Mouse (Mus musculus) liver, embryonic 16.5 days (tissue): Measurements from ENCODE around the gene Nfkb2. TPM values are rescaled to one million over a fixed set of nuclear protein-coding genes. Genes with fewer than 3 reads are reported as not detected.

Source experiments
- ATAC-seq: fragments of 200-750 bp; cut with Nextera tagmentation; 2 replicates; pipeline ENCODE4 v1.8.0; 2017; ENCODE audit warnings: low read depth, mild to moderate bottlenecking, moderate number of reproducible peaks, moderate library complexity
- H3K27ac ChIP-seq: fragments of 300-500 bp; sonication (generic); 2 replicates; pipeline ENCODE4 v1.5.1; 2014; ENCODE audit warnings: mild to moderate bottlenecking, low read length
- H3K27me3 ChIP-seq: fragments of 300-500 bp; sonication (generic); 2 replicates; pipeline ENCODE4 v1.6.1; 2014; ENCODE audit warnings: low read depth, low read length, mixed read lengths; ENCODE audit not compliant: control insufficient read depth, insufficient read depth
- H3K36me3 ChIP-seq: fragments of 300-500 bp; sonication (generic); 2 replicates; pipeline ENCODE4 v1.6.1; 2014; ENCODE audit warnings: mild to moderate bottlenecking; ENCODE audit not compliant: control insufficient read depth, insufficient read depth
- H3K4me1 ChIP-seq: fragments of 300-500 bp; sonication (generic); 2 replicates; pipeline ENCODE4 v1.6.1; 2014; ENCODE audit warnings: low read depth, low read length, mixed read lengths; ENCODE audit not compliant: control insufficient read depth
- H3K4me2 ChIP-seq: fragments of 300-500 bp; sonication (generic); 2 replicates; pipeline ENCODE4 v1.6.1; 2014; ENCODE audit warnings: low read depth, low read length, mixed read lengths
- H3K4me3 ChIP-seq: fragments of 300-500 bp; sonication (generic); 2 replicates; pipeline ENCODE4 v1.5.1; 2014; ENCODE audit warnings: low read depth, mild to moderate bottlenecking, low read length
- H3K9ac ChIP-seq: fragments of 300-500 bp; sonication (generic); 2 replicates; pipeline ENCODE4 v1.6.1; 2014; ENCODE audit warnings: low read depth, low read length
- H3K9me3 ChIP-seq: fragments of 300-500 bp; sonication (generic); replicated peaks from 2 replicates; pipeline ENCODE4 v1.6.1; 2016; ENCODE audit warnings: low read length; ENCODE audit not compliant: control insufficient read depth
- WGBS: fragments of 180-500 bp; shearing (Covaris S2); extraction: QIAGEN DNeasy Blood & Tissue Kit; methylation state at CpG from one replicate; pipeline ENCODE4 v1.1.7; 2014; ENCODE audit not compliant: insufficient replicate concordance; 5-methylcytosine and 5-hydroxymethylcytosine counted together
- polyA plus RNA-seq: library from polyadenylated mRNA; unstranded; fragments of >200 nt; fragmentation: Nextera tagmentation; extraction: Ambion mirVana; gene quantifications from 2 replicates; pipeline ENCODE4 v1.2.1, GENCODE M21; 2015

Nfkb2 gene
- polyA plus RNA-seq, 1 experiment from 2014 or later = 3.8 TPM

DNA sequence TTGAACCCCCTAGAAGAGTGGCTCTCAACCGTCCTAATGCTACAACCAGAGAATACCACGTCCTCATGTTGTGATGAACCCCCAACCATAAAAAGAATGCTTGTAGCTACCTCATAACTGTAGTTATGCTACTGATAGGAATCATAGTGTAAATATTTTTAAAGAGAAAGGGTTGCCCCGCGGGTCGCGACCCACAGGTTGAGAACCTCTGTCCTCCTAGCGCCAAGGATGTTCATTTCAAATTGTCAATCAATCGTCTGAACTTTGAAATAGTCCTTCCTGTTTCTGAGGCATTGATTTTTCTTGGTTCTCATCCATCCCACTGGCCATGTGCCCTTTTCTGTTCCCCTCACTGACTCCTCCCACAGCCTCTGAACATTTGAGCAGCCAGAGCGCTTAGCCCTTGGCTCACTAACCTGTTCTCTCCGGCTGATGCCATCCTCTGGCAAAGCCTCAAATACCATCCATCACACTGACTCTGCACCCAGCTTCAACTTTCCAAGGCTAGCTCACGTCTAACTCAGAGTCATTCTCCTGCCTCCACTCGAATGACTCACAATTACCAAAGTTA, 13.5 kb upstream of the Nfkb2 start:
- H3K9ac ChIP-seq = no peak overlapping the region
- no peak overlapping the region for H3K4me3 ChIP-seq
- no peaks in the 10 kb centered on the region for H3K4me1 ChIP-seq
- no peak for ATAC-seq
- WGBS = 44% methylated on average over 12 of the region's 12 CpGs
- H3K36me3 ChIP-seq = no peaks in the 10 kb centered on the region
- no peaks in the 10 kb centered on the region for H3K9me3 ChIP-seq
- peaks cover 6% of the 10 kb centered on the region for H3K27me3 ChIP-seq
- no peak overlapping the region for H3K27ac ChIP-seq
- no peak overlapping the region for H3K4me2 ChIP-seq

DNA sequence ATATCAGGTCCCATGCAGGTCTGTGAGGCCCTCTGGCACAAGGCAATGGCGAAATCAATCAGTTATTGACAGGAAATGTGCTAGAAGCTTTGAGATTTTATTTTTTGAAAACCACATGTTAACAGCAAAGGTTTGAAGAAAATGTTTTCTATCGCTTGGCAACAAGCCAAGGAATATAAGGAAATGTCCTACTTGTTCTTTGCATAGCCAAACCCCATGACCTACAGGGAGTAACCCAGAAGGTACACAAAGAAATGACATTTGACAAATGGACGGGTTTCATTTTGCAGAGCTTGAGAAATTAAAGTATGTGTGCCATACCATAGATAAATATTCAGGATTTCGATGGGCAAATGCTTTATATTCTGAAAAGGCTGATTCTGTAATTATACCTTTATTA, 7.2 kb upstream of the Nfkb2 start:
- H3K27ac ChIP-seq = no peak overlapping the region
- no peak overlapping the region for H3K4me2 ChIP-seq
- peaks cover 8% of the 10 kb centered on the region for H3K27me3 ChIP-seq
- WGBS = 57% methylated on average over 4 of the region's 4 CpGs
- H3K9ac ChIP-seq = no peak overlapping the region
- H3K9me3 ChIP-seq = no peaks in the 10 kb centered on the region
- H3K4me1 ChIP-seq = no peaks in the 10 kb centered on the region
- no peak for ATAC-seq
- no peaks in the 10 kb centered on the region for H3K36me3 ChIP-seq
- H3K4me3 ChIP-seq = no peak overlapping the region

DNA sequence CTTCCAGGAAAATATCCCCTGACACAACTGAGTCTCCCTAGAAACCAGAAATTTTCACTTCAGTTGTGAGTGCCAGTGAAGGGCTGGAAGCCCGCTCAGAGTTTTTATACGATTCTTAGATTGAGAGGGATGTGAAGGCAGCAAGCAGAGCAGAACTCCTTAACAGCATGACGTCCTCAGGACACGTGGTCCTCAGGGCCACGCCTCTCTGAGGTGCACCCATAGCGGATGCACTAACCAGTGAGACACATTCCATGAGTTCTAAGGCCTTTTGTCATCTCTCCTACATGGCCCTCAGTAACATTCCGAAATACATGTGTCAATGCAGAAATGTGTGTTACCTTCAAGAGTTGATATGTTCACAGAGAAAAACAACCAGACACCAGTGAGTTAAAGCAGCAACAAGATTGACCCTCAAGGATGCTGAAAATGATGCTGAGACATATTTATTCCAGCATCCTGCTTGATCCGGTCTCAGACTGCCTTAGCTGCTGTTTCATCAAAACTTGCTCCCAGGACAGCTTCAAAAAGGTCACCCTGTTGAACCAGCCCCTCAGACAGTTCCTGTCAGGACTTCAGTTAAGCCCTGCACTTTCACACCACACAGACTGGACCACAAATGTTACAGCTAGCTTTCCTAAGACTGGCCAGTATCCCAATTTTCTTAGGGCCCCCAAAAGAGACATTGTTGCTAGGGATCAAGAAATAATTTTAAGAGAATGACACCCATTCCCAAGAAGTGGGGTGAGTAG, 3.6 kb upstream of the Nfkb2 start:
- Histone ChIP-seq H3K4me1 (peaks cover 12% of the 10 kb centered on the region), H3K9ac (no peak overlapping the region), H3K27ac (no peak overlapping the region), H3K4me3 (no peak overlapping the region), H3K27me3 (peaks cover 3% of the 10 kb centered on the region; the same call in 1 of the 2 replicates), H3K9me3 (no peaks in the 10 kb centered on the region), H3K36me3 (no peaks in the 10 kb centered on the region), H3K4me2 (no peak overlapping the region)
- 29% methylated on average over 8 of the region's 8 CpGs for WGBS
- ATAC-seq = no peak

DNA sequence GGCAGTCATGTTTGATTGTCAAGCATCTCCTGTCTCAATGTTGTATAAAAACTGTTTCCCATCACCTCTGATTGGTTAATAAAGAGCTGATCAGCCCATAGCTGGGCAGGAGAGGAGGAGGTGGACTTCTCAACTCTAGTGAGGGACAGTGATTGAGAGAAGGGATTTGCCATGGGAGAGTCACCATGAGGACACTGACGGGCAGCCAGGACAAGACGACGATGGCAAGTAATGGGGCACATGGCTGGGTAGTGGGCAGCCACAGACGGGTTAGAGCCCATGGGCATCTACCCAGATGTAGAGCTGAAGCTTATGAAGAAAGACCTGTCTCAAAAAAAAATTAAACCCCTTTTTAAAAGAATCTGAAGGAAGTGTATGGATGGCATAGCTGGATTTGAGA, 1.6 kb upstream of the Nfkb2 start:
- 78% methylated on average over 4 of the region's 4 CpGs for WGBS
- Histone ChIP-seq H3K27me3 (no peaks in the 10 kb centered on the region), H3K27ac (no peak overlapping the region), H3K9me3 (no peaks in the 10 kb centered on the region), H3K4me3 (no peak overlapping the region), H3K36me3 (no peaks in the 10 kb centered on the region; the same call in 1 of the 2 replicates), H3K4me1 (peaks cover 19% of the 10 kb centered on the region), H3K9ac (no peak overlapping the region), H3K4me2 (no peak overlapping the region)
- ATAC-seq = no peak

DNA sequence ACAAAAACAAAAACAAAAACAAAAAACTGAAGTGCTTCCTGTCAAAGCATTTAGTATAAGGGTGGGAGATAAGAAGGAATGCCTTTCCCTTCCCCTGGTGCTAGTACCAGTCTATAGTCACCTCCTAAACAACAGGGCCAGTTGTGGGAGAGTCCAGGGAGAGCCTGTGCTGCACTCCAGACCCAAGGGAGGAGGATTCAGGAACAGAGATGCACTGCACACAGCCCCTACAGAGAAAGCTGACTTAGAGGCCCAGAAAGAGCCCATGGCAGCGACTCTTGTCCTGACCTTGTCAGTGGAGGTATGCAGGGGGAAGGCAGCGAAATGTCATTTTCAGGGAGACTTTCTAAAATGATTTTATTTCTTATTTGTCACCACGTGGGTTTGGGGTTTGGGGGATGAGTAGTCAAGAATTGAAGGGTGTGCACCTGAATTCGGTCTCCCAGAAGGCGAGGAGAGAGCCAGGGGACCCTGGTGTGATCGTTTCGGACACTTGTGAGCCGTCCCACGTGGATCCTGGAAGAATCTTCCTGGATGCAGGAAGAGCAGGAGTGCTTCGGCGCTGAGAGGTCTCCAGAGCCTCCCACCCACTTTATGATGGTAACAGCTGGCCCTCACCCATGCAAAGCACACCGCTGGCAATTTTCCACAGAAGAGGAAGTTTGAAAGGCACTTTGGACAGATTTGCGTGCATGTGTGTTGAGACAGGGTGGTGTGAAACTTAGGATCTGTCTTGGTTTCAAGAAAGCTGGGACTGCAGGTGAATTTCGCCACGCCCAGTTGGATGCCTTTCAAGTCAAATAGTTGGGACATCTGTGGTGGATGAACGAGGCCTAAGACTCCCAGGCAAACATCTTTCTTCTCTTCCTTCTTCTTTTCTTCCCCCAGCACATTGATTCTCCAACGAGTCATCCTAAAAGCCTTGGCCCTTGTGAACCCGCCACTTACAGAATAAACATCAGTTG, 587 bp upstream of the Nfkb2 start:
- Histone ChIP-seq H3K4me2 (peak overlapping the region; percentile 99), H3K27me3 (no peaks in the 10 kb centered on the region; the same call in 1 of the 2 replicates), H3K27ac (no peak overlapping the region), H3K4me1 (peaks cover 22% of the 10 kb centered on the region), H3K9ac (no peak overlapping the region), H3K9me3 (no peaks in the 10 kb centered on the region), H3K4me3 (peak overlapping the region; percentile 83), H3K36me3 (no peaks in the 10 kb centered on the region; the same call in 1 of the 2 replicates)
- WGBS = 53% methylated on average over 18 of the region's 18 CpGs
- no peak for ATAC-seq

DNA sequence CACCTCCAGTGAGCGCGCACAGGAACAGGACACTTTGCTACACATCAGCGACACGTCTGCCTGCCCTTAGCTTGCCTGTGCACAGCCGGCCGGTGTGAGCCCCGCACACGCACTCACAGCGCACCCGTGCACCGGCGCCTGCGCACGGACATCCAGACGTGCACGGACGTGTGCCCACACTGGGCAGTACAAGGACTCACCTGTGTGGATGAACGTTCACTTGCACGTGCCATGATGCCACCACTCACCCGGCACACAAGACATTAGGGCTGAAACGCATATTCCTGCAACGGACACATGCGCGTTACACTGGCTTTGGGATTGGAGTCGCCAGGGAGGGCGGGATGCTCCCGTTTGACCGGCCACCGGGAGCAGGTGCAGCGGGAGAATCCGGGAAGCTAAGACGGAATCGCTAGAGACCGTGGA, 801 bp downstream of the Nfkb2 start:
- WGBS = under 1% methylated on average over 34 of the region's 34 CpGs
- Histone ChIP-seq H3K4me2 (peak overlapping the region; percentile 99), H3K9me3 (no peaks in the 10 kb centered on the region), H3K4me1 (peaks cover 31% of the 10 kb centered on the region), H3K36me3 (no peaks in the 10 kb centered on the region; the same call in 1 of the 2 replicates), H3K9ac (peak overlapping the region; percentile 79), H3K27ac (peak overlapping the region; percentile 83), H3K4me3 (peak overlapping the region; percentile 83), H3K27me3 (no peaks in the 10 kb centered on the region; the same call in 1 of the 2 replicates)
- peak; percentile 40 for ATAC-seq

DNA sequence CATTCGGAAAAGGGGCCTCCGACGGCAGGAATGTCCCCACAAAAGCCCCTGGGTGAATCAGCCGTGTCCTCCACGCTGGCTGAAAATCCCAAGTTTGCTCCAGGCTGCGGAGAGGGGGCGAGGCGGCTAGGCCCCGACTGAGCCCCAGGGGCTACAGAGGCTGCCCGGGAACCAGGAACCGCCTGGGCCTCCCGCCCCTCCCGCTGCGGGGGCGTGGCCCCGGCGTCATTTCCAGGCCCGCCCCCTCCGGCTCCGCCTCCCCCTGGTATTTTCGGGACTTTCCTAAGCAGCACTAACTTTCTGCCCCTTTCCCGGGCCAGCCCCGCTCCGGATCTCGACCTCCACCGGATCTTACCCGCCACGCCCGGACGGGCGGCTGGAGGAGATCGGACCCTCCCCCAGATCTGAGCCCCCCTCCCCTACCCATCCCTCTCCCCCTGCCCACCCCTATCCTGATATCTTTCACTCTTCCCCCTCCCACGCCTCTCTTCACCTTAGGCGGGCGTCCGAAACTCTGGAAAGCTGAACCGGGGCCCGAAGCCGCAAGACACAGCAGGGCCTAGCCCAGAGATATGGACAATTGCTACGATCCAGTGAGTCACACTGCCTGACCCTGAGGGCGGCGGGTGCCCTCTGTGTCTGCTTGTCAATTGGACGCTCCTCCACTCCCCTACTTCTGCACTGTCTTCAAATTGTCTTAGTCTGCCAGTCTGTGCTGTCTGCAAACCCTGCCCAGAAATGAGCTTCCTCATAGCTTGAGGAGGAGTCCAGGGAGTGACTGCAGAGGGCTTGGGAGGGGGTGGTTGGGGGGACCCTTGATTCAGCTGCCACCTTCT, 1.5 kb downstream of the Nfkb2 start:
- ATAC-seq = peak; percentile 75
- Histone ChIP-seq H3K27ac (peak overlapping the region; percentile 83), H3K4me1 (peaks cover 31% of the 10 kb centered on the region), H3K4me2 (peak overlapping the region; percentile 99), H3K9me3 (no peaks in the 10 kb centered on the region), H3K4me3 (peak overlapping the region; percentile 83), H3K36me3 (peaks cover 2% of the 10 kb centered on the region), H3K27me3 (no peaks in the 10 kb centered on the region; the same call in 1 of the 2 replicates), H3K9ac (peak overlapping the region; percentile 79)
- under 1% methylated on average over 43 of the region's 43 CpGs for WGBS

DNA sequence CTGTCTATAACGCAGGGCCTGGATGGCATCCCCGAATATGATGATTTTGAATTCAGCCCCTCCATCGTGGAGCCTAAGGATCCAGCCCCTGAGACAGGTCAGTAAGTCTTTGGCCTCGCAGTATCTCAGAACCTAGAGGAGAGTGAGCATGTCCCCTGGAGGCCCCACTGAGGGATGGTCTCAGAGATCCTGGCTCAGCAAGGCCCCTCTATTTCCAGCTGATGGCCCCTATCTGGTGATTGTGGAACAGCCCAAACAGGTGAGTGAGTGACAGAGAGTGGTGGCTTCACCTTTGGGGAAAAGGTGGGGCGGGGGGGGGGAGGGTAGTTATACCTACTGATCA, 2.1 kb downstream of the Nfkb2 start:
- Histone ChIP-seq H3K9me3 (no peaks in the 10 kb centered on the region), H3K27me3 (no peaks in the 10 kb centered on the region; the same call in 1 of the 2 replicates), H3K4me3 (peak overlapping the region; percentile 83), H3K4me1 (peaks cover 31% of the 10 kb centered on the region), H3K4me2 (peak overlapping the region; percentile 99), H3K36me3 (peaks cover 4% of the 10 kb centered on the region), H3K9ac (peak overlapping the region; percentile 79), H3K27ac (peak overlapping the region; percentile 72)
- 61% methylated on average over 5 of the region's 5 CpGs for WGBS
- no peak for ATAC-seq
